Mouse (Mus musculus) kidney, adult 8-10 months (tissue): Measurements from ENCODE around the gene Clasp2.
"Not testable (repeated sequence)": the region's sequence is repeated elsewhere in the genome, so short reads cannot be mapped to it uniquely, and the experiment has no call there.

ENCODE experiments used
- DNase-seq, 2 experiments: peaks; one replicate each; pipeline ENCODE4 v3.0.0; 2022

Clasp2 gene

DNA sequence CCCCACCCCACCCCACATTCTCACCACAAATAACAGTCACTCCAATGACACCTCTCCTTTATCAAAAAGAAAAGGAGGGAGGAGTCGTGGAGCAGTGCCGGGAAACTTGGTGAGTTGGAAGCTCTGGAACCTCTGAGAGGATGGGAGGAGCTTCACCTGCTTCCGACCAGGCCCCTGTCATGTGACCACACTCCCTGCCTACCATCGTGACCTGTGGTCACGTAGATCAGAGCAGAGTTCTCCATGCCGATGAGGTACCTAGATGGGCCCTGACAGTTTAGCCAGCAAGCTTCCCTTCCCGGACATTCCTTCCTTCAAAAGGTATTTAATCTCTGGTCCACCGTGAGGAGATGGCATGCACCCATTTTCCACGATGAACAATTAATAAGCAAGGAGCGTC is 17.2 kb downstream of the Clasp2 start:
- DNase-seq: no peak

- DNase-seq: no peak
These were observed 18.4 kb downstream of the Clasp2 start for GRCm38 (mm10) chr9:113759684-113760083.

GRCm38 (mm10) chr9:113762389-113762788 is 21.1 kb downstream of the Clasp2 start:
- no peak for DNase-seq

DNA sequence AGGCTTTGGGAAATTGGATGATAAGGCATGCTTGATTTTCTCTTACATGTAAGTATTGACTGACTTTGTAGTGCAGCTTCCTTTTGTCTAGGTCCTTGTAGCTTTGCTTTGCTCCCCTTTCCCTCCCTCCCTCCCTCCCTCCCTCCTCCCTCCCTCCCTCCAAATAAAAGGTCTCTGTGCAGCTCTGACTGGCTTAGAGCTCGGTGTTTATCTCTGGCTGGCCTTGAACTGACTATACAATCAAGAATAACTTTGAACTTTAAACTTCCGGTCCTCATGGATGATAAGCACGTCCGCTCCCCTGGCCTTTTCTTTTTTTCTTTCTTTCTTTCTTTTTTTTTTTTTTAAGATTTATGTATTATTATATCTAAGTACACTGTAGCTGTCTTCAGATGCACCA is 21.9 kb downstream of the Clasp2 start:
- DNase-seq: no peak

GRCm38 (mm10) chr9:113770640-113771039 is 29.4 kb downstream of the Clasp2 start:
- no peak for DNase-seq

DNA sequence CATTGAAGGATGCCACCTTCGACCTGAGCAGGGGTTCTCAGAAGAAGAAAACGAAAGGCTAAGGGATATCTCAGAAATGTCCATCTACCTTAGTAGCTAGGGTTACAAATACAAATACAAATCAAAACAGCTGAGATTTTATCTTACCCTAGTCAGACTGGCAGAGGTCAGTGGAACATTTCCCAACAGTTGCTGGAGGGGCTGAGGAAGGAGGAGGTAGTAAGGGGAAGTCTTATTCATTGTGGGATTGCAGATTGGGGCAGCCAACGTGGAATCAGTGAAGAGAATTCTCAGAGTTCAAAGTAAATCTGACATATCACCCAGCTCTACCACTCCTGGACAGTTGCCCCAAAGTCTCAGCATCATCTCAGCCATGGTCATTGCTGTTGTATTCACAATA is 39.6 kb downstream of the Clasp2 start:
- no peak for DNase-seq

DNA sequence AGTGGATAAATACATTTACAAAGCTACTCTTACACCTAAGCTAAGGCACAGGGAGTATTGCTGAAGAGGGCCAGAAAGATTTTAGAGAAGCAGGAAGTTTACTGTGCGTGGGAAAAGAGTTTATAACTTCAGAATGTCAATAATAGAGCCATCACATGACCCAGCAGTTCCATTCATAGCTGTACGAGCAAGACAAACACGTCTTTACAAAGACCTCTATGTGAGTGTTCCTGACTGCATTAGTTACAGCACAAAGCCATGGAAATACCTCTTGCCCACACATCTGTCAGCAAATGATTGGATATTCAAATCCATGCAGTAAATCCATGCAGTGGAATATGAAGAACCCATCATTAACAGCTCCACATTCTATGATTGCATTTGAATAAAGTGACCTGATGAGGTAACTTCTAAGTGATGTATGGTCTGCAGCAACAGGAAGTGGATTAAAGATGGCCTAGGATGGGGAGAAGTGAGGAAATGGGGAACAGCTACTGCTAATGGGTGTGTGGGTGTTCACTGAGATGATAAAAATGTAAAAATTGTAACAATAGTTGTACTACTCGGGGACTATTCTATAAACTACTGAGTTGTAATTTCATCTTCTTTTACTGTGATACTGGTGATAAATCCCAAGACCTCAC is 41.2 kb downstream of the Clasp2 start:
- DNase-seq: no peak

DNA sequence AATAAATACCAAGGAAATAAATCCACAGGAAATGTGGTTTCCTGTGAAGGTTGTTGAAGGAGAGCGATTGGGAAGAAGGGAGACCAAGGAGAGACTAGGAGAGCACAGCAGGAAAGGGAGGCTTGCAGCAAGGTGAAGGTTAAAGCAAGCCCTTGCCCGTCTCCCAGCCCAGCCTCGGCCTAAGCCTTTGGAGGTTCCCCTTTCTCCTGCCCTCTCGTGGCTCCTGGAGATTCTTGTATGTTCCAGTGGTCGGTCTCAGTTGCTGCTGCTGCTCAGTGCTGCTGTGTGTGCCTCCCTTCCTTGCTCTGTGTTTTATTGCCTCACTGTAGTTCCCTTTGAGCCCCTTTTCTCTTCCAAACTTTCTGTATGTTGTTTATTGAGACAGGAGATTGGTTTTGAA is 42.4 kb downstream of the Clasp2 start:
- no peak for DNase-seq

GRCm38 (mm10) chr9:113789283-113789682 is 48.0 kb downstream of the Clasp2 start:
- not testable (repeated sequence) for DNase-seq

DNA sequence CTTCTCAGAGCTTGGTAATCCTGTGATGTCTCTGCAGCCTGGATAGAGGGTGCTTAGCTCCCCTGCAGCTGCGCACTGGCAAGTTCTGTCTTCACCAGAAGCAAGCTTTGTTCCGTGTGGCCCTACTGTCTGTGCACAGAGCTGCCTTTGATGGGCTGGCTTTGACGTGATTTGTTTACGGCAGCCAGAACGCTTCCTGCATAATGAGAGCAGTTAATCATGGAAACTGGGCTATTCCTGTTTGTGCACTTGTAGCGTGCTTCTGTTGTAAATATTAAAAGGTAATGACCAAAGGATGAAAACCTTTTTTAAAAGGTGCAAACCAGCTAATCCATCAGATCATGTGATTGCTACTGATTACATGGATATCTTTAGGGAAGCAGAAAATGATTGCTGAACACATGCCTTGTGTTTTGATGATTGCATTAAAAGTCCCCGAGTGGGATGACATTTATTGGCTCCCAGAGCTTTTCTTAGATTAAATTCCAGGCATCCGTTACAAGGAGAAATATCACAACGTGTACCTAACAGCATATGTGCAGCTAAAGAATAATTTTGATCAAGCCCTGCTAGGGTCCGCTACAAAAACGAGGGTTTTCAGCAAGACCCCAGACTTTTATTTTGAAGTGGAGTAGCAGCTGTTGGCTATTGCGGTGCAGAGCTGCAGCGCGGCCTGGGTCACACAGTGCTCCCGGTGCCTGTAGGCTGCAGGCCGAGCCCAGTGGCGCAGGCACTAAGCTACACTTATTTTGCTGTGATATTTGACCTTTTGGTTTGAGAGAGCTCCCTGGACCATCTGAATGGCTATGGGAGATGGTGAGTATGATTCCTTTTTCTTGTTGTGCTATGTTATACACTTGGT is 51.6 kb downstream of the Clasp2 start:
- peak; percentile 51 to 60 for DNase-seq

- DNase-seq: peak in 1 of 2 experiments; percentile 8
These were observed 52.2 kb downstream of the Clasp2 start for GRCm38 (mm10) chr9:113793513-113793905.

DNA sequence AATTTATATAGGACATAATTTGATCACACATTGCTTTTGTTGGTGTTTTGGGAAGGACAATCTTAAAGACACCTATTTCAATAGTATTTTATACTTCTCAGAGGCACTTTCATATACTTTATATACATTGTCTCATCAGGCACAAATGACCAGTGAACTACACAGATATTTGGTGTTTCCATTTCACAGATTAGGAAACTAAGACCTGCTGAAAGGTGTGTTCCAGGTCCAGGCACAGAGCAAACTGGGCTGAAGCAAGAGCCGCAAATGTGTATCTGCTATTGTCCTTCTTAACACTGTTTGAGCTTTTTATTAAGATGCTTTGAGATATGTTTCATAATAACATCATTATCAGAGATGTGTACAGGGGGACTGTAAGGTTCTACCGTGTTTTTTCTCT is 52.7 kb downstream of the Clasp2 start:
- DNase-seq: no peak

- no peak for DNase-seq
These were observed 55.9 kb downstream of the Clasp2 start for GRCm38 (mm10) chr9:113797206-113797605.

DNA sequence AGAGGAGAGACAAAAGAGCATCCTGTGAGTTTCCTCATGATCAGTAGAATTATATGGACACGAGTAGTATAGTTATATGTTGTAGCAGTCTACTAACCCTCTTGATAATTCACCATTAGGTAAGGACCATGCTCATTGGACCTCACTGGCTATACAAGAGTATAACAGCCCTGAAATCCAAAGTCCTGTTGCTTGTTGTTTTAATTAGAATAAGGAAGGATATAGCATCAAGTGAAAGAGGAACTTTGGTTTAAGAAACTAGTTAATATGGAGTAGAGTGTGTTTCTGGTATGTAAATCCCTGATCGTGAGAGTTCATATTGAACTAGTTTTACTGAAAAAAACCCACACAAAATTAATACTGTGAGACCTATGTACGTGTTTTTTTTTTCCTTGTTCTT is 59.4 kb downstream of the Clasp2 start:
- DNase-seq: no peak

GRCm38 (mm10) chr9:113802734-113803133 is 61.5 kb downstream of the Clasp2 start:
- DNase-seq: no peak

DNA sequence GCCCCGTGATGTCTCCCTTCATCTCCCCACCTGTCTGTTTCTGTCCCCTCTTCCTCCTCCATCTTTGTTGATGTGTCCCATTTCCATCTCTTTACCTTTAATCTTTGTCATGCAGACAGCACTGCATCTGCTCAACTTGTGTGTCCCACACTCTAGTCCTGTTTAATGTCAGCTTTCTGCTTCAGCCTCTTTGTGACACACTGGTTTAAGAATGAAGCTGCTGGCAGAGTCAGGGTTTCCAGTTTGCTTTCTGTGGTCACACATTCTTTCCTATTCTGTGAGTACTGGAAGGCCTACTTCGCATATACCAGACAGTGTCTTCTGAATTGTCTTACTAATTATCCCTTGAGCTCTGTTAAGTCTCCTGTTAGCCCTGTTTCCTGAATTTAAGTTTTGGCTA is 62.5 kb downstream of the Clasp2 start:
- no peak for DNase-seq

DNA sequence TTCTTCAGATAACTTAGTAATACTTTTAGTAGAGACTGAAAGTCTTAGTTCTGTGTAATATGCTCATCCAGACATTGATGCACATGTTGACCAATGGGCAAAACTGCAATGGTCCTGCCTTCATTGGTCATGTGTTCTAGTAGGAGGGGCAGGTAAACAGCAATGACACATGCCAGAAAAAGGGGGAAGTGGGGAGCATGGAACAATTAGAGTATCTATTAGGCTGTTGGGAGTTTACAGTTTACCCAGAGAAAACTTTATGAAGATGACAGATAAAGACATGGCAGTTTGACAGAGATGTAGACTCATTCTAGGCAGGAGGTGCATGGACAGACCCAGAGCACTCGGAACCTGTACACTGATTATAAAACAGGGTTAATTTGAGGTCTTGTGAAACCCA is 64.1 kb downstream of the Clasp2 start:
- no peak for DNase-seq

DNA sequence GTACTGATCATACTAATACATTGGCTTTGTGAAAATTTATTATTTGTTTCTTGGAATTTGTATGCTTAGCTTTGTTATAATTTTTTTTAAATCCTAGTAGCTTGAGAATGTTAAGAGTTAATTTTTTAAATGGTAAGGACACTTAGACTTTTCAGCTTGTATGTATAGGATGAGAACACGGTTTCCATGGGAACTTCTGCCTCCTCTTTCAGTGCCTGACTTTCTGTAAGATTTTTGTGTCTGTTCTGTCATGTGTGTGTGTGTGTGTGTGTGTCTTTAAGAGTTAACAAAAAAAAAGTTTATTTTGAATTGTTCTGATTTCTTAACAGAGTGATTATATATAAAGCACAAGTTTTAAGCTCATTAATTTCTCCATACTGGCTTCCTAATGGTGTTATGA is 70.1 kb downstream of the Clasp2 start:
- DNase-seq: no peak

DNA sequence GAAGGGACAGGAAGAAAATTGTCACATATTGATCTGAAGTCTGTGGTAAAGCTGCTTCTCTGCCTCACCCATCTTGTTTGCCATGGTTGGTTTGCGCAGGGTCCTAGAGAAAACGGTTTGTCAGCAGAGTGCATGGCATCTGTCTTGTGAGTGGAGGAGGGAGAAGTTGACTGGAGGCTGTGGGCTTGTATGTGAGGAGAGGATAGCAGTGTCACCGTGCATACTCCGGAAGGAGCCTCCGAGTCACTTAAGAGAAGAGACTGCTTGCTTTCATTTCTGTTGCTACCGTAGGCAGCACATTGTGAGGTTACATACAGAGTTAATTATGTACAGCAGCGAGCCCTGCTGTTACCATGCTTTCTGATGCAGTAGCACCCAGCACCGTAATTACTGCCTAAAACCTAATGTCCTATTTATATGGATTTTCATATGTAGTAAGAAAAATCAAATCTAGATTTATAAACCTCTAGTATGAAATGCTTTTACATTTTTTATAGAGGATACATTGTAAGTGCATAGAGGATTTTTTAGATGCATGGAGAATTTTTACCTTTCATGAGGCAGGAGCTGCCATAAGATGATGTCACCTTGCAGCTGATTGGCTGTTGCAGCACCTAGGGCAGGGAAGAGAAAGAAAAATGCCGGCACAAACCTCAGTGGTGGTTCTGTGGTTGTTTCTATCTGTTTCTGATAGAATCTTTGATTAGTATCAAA is 70.8 kb downstream of the Clasp2 start:
- DNase-seq: no peak

DNA sequence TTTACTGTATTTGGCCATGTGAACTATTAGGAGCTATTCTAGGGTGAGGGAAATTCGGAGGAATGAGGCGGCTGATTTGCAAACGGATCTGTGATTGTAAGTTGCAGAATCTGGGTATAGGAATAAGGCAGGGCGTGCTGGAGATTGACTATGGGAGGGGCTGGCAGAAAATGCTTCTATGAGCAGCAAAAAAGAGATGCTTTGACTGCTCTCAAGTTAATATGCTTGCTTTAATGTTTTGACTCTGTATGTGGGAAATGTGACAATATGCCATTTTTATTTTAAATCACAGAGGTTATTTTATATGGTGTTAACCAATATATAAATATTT is 71.4 kb downstream of the Clasp2 start:
- no peak for DNase-seq

DNA sequence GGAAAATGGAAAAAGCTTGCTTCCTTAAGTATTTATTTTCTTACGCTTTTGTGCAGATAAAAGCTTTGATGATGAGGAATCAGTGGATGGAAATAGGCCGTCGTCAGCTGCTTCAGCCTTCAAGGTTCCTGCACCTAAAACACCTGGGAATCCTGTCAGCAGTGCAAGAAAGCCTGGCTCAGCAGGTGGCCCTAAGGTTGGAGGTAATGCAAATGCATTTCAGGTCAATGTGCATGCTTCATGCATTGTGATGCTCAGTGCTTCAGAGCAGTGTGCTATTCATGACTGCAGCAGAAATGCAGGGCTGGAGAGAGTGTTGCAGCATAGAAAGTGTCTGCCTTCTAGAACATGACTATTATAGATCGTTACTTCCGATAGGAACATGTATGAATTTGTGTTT is 71.8 kb downstream of the Clasp2 start:
- DNase-seq: no peak

GRCm38 (mm10) chr9:113815836-113816235 is 74.6 kb downstream of the Clasp2 start:
- no peak for DNase-seq

DNA sequence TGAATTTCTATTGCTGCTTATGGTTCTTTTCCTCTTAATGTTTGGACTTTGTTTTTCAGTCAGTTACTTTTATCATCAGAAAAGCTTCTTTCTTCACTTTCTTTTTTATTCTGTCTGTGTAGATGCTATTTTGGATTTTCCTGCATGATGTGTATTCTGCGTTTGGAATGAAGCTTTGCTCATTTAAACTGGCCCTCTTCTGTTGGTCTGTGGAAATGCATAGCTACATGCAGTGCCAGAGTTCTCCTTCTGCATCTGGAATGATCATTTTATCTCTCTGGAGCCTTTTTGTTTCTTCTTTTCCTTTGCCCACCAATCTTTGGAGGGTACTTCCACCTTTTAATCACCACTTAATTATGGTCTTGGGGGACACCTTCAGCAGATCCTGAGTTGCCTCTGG is 80.9 kb downstream of the Clasp2 start:
- DNase-seq: no peak

DNA sequence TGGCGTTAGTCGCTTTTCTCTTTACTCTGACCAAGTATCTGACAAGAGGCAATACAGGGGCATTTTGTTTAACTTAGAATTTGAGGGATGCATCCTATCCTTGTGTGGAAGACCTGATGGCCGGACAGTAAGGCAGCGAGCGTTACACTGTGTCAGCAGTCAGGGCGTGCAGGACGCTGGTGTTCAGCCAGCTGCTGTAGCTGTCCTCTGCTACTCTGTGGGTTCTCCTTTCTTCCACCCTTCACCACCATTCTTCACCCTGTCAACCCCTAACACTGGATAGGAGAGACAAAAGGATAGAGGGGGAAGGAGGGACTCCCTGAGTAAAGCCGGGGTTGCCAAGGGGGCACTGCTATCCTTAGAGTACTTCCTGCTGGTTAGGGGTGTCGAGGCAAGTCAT is 87.4 kb downstream of the Clasp2 start:
- DNase-seq: no peak
